Mouse (Mus musculus): ENCODE data around the gene Inpp5k.

DNA sequence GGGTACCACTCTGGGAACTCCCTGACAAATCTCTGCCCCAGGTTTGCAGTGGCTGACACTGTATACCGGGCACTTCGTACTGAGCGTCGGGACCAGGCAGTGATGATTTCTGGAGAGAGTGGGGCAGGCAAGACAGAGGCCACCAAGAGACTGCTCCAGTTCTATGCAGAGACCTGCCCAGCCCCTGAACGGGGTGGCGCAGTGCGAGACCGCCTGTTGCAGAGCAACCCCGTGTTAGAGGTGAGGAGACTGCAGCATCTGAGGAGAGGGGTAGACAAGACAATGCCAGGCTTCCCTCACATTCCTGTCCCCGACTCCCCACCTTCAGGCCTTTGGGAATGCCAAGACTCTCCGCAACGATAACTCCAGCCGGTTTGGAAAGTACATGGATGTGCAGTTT lies 27.5 kb downstream of the Inpp5k start:
- TF ChIP-seq CTCF (IDR thresholded peaks at IDR 0.05; ENCODE audit: control insufficient read depth, insufficient read depth, low read length): no peak
- TF ChIP-seq POLR2A (IDR thresholded peaks at IDR 0.05; ENCODE audit: borderline replicate concordance, control insufficient read depth, low read depth, low read length): no peak
